Mouse (Mus musculus) retina, postnatal 1 day (tissue): ENCODE results near the gene Mymk.

Experiments
- DNase-seq: peaks from one replicate; pipeline ENCODE4 v3.0.0-alpha.2; 2012

Mymk gene

DNA sequence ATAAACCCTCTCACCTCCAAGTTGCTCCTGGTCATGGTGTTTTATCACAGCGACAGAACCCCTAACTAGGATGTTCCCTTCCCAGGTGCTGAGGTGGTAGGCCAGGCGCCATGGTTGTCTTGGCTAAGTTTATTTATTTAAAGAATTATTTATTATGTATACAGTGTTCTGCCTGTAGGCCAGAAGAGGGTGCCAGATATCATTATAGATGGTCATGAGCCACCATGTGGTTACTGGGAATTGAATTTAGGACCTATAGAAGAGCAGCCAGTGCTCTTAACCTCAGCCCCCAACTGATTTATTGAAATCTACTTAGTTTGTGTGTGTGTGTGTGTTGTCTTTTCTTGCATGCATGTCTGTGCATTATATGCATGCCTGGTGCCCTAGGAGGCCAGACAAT, 39.6 kb downstream of the Mymk start:
- DNase-seq: no peak

DNA sequence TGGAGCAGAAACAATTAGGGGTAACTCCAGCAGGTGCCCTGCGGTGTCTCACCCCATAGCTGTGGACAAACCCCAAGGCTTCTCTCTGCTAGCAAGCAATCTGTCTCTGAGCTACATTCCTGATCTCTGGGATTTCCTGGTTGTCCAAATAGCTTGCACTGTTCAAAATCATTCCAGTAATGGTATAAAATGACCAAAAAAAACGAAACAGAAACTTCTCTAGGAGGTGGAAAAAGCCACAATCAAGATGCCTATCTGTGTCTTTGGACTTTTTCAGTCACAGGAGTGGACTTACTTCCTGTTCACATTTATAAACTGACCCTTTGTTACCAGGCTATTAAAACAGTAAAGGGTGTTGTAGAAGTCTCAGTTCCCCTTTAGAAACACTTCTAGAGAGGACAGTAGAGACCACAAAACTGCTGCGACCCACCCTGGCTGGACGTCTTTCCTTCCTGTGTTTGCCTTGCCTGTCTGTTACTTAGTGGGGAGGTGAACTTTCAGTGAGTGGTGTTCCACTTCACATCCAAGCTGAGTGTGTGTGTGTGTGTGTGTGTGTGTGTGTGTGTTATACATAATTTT, 43.5 kb downstream of the Mymk start:
- DNase-seq: no peak

DNA sequence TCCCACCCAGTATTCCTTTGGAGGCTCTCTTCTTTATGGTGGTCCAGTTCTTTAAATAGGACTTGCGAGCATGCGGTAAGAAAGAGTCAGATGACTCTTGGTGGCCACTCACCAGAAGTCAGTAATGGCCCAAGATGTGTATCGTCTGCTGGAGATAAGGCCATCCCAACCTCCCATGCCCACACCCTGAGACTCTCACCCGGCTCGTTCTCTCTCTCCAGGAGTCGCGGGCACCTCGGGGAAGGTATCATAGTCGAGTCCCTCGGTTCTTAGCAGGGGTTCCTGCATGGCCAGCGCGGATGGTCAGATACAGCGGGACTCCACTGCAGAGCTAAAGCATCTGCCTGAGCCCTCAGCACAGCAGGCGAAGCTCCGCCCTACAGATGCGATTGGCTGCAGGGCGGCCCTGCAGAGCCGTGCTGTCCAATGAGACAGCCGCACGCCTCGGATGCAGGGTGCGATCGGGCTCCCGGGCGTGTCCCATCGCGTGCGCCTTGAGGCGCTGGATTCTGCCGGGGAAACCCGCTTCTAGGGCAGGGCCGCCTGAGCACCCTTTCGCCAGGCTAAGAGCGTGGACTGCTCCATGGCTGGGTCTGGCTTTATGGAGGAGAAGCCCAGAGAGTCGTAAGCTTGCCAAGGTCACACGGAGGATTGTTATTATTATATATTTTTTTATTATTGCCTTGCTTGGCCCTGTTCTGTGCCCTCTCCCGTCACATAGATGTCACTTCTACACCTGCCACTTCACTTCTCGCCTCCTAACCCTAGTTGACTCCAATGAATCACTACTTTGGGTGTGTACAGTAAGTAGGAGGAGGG, 44.2 kb downstream of the Mymk start, which contains the start of gene Slc2a6:
Slc2a6 (minus strand) TSS at position 381 of the 819 bp plus-strand sequence.
- peak; percentile 94 for DNase-seq

DNA sequence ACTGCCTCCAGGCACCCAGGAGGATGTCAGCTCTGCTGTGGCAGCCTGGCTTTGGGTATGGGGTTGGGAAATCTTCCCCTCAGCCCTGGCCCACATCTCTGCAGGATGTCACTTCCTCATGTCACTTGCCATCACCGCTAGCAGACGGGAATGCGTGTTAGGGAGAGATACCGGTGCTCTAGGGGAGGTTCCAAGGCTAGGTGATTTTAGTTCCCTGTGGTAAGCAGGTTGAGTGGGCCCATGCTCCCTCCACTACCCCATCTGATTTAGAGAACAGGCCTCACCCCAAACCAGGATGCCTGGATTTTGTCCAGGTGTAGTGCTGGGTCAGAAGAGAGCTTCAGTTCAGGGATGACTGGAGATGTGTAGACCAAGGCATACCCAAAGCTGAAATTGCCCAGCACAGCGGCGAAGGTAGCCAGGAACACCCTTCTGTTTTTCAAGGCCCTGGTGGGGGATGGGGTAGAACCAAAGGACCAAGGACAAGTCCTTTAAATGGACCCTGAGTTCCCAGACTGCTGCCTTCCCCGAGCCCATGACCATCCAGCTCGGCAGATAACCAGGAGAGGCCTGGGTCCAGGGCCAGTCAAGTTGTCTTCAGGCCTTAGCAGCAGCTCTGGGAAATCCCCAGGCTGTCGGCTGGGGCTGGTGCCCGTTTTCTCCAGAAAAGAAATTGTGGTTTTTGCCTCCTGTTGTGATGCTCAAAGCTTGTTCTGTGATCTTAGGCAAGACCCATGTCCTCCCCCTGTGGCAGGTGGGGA, 44.9 kb downstream of the Mymk start:
- DNase-seq: peak; percentile 15

DNA sequence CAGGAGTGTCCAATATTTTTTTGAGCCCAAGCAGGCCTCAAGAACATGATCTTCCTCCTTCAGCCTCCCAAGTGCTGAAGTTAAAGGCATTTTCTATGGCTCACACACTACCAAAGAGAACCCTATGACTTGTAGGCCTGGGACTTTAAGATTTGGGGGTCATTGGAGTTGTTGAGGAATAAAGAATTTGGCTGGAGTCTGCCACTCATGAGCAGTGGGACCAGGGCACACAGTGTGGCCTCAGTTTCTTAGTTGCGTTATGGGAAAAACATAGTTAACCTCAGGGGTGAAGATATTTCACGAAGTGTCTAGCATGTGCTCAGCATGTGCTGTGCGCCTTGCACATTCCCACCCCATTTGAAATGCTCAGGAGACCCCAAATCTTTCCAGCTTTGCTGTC, 45.6 kb downstream of the Mymk start:
- DNase-seq: no peak

DNA sequence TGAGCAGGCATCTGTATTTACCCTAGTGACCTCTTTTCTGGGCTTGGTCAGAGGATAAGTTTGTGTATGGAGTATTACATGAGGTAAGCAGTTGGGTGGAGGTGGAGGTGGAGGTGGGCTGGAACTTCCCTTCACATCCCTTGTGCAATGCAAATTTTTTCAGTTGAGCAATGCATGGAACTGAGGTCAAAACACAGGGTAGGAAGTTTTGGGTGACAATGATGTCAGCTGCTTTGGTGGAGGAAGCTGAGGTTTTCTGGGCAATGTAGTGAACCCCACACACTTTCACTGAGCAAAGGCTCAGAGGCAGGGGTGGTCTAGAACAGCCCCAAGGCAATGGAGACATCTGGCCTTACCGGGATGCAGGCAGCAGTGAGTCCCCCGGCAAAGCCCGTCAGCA, 46.4 kb downstream of the Mymk start:
- DNase-seq: no peak

DNA sequence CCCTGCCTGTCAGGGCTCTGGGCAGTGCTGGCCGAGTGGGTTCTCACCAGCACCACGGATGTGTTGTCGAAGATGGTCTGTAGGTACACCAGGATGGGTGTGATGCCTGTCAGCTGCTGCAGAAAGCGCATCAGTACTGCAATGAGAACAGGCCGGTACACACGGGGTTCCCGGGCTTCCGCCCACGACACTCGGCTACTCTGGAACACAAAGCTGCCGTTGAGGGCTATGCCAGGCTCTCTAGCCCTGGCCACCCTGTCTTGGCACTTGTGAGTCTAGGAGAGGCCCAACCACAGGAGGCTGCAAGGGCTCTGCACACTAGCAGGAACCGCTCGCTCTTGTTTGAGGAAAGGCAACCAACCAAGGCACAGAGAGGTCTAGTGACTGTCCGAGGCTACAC, 47.8 kb downstream of the Mymk start:
- DNase-seq: no peak

DNA sequence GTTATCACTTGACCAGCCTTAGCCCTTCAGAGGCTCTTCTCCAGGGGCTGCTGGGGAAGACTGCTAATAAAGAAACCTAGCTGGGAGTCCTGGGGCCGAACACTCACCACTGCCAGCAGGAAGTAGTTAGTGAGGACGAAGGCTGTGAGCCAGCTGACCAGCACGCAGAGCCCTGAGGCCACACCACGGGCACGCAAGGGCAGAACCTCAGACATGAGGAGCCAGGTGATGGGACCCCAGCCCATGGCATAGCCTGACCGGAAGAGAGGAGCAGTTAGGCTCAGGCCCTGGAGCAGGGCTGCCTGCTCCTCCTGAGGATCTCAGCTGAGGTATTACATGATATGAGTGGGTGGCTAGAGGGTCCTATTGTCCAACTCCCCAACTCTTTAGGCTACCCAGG, 49.4 kb downstream of the Mymk start:
- no peak for DNase-seq

DNA sequence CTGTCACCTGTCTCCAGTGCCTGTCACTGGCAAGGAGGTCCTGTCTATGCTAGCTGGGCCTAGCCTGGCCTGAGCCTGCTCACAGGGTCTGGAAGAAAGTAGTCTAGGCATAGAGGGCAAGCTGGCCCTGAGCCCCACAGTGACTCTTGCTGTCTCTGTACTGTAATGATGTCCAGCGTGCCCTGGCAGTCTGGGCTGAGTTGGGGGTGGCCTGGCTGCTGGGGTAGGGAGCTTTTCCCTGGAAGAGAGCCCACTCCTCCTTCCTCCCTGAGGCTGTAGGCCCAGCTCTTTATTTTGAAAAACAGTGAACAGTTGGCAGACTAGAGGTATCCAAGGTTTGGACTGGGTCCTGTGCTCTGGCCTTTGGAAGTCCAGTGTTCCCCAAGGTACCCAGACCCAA, 50.9 kb downstream of the Mymk start:
- no peak for DNase-seq

DNA sequence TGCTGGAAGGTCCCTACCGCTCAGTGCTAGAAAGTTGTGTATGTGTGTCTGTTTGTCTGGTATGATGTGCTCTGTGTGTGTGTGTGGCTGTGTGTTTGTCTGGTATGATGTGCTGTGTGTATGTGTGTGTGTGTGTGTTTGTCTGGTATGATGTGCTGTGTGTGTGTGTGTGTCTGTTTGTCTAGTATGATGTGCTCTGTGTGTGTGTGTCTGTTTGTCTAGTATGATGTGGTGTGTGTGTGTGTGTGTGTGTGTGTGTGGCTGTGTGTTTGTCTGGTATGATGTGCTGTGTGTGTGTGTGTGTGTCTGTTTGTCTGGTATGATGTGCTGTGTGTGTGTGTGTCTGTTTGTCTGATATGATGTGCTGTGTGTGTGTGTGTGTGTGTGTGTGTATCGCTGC, 52.4 kb downstream of the Mymk start:
- DNase-seq: no peak

DNA sequence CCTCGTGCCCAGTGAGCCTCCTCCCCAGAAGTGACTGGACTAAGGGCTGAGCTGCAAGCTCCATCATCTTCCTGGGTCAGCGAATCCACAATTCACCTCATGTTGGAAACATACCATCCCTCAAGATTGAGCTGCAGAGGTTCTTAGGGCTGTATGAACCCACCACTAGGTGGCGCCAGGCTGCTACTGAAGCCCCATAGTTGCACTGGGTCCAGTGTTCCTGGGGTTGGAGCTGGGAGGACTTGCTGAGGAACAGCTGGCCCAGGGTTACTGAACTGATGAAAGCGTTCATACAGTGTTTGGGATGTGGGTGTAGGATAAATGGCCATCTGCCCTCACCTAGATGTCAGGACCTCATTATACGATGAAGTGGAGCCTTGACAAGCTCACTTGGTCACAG, 54.2 kb downstream of the Mymk start:
- peak; percentile 85 for DNase-seq
